Mouse (Mus musculus) gastrocnemius, adult 18-20 months (tissue): ENCODE data around the gene 5031439G07Rik. TPM values are rescaled to one million over a fixed set of nuclear protein-coding genes. Genes with fewer than 3 reads are reported as not detected.

Experiments used
- microRNA-seq: library from miRNA; unstranded; fragments of <30 nt; microRNA quantifications from one replicate; pipeline ENCODE4 v1.2.0, GENCODE M21; 2021
- total RNA-seq, 2 experiments: library from RNA; stranded (reverse); gene quantifications; 2 replicates each; pipeline ENCODE4 v1.2.3; 2021

Gene 5031439G07Rik
- total RNA-seq, 2 experiments from 2014 or later: 79.2 to 99.4 TPM

Small RNA genes lying within 50 kb of the gene (microRNA-seq; reads per million reads assigned to microRNA genes)
- gene Mir1249: 755 reads per million, percentile 80 among the genes with 10 or more reads in this experiment

Other genes starting within 250 kb of the 5031439G07Rik start
- under 1 TPM; 0.23 to 0.57 TPM for gene Phf21b, start 132.5 kb downstream of the 5031439G07Rik start, total RNA-seq
- under 1 TPM; 0.09 to 0.14 TPM for gene Gm29666, start 68.5 kb downstream of the 5031439G07Rik start, total RNA-seq
- gene Nup50, start 65.1 kb downstream of the 5031439G07Rik start, total RNA-seq: 10 to 100 TPM; 12.8 to 15.6 TPM
- not detected for gene Upk3a, start 28.6 kb upstream of the 5031439G07Rik start, total RNA-seq
- gene Fam118a, start 40.4 kb upstream of the 5031439G07Rik start, total RNA-seq: 1 to 10 TPM; 3.9 to 4.5 TPM
- not detected for gene Smc1b, start 143.4 kb upstream of the 5031439G07Rik start, total RNA-seq
- not detected for gene Ribc2, start 143.5 kb upstream of the 5031439G07Rik start, total RNA-seq
- gene Fbln1, start 217.4 kb upstream of the 5031439G07Rik start, total RNA-seq: 10 to 100 TPM in 1 of 2 experiments, 1 to 10 TPM in 1; 8.5 to 11.1 TPM